Mouse (Mus musculus) thymus, adult 2 months (tissue): Measurements from ENCODE around the gene Asap3. TPM values are rescaled to one million over a fixed set of nuclear protein-coding genes. Genes with fewer than 3 reads are reported as not detected.
A peak's percentile ranks its signal among the peaks of the same experiment; 100 is the strongest.

Experiments
- DNase-seq: peaks from one replicate; pipeline ENCODE4 v3.0.0; 2021
- H3K27ac ChIP-seq: fragments of 200-500 bp; 2 replicates; pipeline ENCODE4 v1.5.1; 2012; ENCODE audit warnings: low read length, control low read depth; ENCODE audit not compliant: control insufficient read depth, insufficient read depth
- H3K27me3 ChIP-seq: fragments of 200-500 bp; 2 replicates; pipeline ENCODE4 v1.6.1; 2012; ENCODE audit warnings: mild to moderate bottlenecking, low read length, moderate library complexity, mixed read lengths; ENCODE audit not compliant: control insufficient read depth, insufficient read depth
- H3K36me3 ChIP-seq: fragments of 200-500 bp; 2 replicates; pipeline ENCODE4 v1.6.1; 2012; ENCODE audit warnings: mild to moderate bottlenecking, low read length, moderate library complexity; ENCODE audit not compliant: control insufficient read depth, insufficient read depth
- H3K4me1 ChIP-seq: fragments of 200-500 bp; replicated peaks from 2 replicates; pipeline ENCODE4 v1.6.1; 2012; ENCODE audit warnings: low read length; ENCODE audit not compliant: control insufficient read depth, insufficient read depth
- H3K4me3 ChIP-seq: fragments of 200-500 bp; 2 replicates; pipeline ENCODE4 v1.5.1; 2012; ENCODE audit warnings: mild to moderate bottlenecking, low read length, control low read depth, moderate library complexity; ENCODE audit not compliant: control insufficient read depth, insufficient read depth
- CTCF ChIP-seq: fragments of 200-500 bp; IDR thresholded peaks from 2 replicates; pipeline ENCODE4 v1.5.1; 2012; ENCODE audit warnings: mild to moderate bottlenecking, control low read depth, low read length, moderate library complexity, borderline replicate concordance; ENCODE audit not compliant: control insufficient read depth, poor library complexity, insufficient read depth; ENCODE audit errors: extremely low read depth
- POLR2A ChIP-seq: fragments of 200-500 bp; IDR thresholded peaks from 2 replicates; pipeline ENCODE4 v1.6.1; 2012; ENCODE audit warnings: mild to moderate bottlenecking, low read length, control low read depth, moderate library complexity; ENCODE audit not compliant: control insufficient read depth, poor library complexity, insufficient read depth; ENCODE audit errors: extremely low read depth
- WGBS: fragments of 180-500 bp; shearing (Covaris S2); methylation state at CpG from one replicate; pipeline ENCODE4 v1.1.7; 2018; 5-methylcytosine and 5-hydroxymethylcytosine counted together
- polyA plus RNA-seq: library from polyadenylated mRNA; depleted of rRNA; stranded (reverse); fragments of >200 nt; gene quantifications from 2 replicates; pipeline ENCODE4 v1.2.3, GENCODE M21; 2012

The Asap3 gene
- polyA plus RNA-seq, 1 experiment: 4.4 TPM

DNA sequence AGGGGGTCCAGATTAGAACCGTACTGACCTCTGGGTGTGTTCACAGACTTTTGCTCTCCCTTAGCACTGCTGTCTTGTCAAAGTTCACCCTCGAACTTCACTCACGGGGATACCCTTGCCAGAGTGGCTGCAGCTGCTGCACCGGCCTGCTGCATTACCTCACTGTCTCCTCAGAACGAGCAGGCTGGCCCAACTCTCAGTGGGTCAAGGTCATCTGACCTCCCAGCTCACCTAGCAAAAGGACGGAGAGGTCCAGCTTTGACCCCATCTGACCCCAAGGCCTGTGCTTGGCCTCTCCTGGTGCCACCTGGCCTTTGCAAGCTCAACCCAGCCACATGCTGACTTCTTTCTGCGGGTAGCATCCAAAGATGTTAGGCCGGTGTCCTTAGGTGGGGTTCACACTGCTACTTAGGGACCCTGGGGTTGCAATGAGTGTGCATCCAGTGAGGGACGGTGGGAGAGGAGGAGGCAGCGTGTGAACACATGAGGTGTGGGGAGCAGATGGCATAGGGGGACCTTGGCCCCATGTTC is 30.1 kb upstream of the Asap3 start:
- TF ChIP-seq CTCF (no peak), POLR2A (no peak)
- H3K36me3 ChIP-seq: no peaks in the 10 kb centered on the region
- 60% methylated on average over 10 of the region's 10 CpGs for WGBS
- peak; percentile 36 for DNase-seq
- peak overlapping the region; percentile 94 for H3K27ac ChIP-seq
- H3K4me3 ChIP-seq: peak overlapping the region; percentile 6
- H3K4me1 ChIP-seq: peaks cover 73% of the 10 kb centered on the region
- H3K27me3 ChIP-seq: no peaks in the 10 kb centered on the region

DNA sequence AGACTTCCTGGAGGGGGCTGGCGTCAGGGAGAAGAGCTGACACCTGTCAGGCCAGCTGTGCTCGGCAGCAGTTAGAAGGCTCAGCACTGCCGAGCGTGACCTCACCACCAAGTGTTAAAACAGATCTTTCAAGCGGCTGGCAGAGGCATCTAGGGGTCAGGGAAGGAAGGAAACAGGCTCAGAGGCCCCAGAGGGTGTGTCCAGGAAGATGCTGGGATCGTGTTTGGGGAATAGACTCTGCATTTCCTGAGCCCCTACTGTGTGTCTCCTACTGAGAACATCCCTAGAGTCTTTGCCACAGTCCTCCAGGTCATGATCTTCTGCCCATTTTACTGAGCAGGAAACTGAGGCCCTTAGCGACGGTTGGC is 28.9 kb upstream of the Asap3 start:
- no peaks in the 10 kb centered on the region for H3K27me3 ChIP-seq
- WGBS: 3% methylated on average over 8 of the region's 8 CpGs
- 0 out of 2 replicates have a peak, but pooled peaks have one; percentile 40 for TF ChIP-seq POLR2A
- TF ChIP-seq CTCF: no peak; the same call in 1 of the 2 replicates
- H3K36me3 ChIP-seq: no peaks in the 10 kb centered on the region
- H3K27ac ChIP-seq: peak overlapping the region; percentile 94
- DNase-seq: peak; percentile 77
- peaks cover 70% of the 10 kb centered on the region for H3K4me1 ChIP-seq
- H3K4me3 ChIP-seq: peak overlapping the region; percentile 25

DNA sequence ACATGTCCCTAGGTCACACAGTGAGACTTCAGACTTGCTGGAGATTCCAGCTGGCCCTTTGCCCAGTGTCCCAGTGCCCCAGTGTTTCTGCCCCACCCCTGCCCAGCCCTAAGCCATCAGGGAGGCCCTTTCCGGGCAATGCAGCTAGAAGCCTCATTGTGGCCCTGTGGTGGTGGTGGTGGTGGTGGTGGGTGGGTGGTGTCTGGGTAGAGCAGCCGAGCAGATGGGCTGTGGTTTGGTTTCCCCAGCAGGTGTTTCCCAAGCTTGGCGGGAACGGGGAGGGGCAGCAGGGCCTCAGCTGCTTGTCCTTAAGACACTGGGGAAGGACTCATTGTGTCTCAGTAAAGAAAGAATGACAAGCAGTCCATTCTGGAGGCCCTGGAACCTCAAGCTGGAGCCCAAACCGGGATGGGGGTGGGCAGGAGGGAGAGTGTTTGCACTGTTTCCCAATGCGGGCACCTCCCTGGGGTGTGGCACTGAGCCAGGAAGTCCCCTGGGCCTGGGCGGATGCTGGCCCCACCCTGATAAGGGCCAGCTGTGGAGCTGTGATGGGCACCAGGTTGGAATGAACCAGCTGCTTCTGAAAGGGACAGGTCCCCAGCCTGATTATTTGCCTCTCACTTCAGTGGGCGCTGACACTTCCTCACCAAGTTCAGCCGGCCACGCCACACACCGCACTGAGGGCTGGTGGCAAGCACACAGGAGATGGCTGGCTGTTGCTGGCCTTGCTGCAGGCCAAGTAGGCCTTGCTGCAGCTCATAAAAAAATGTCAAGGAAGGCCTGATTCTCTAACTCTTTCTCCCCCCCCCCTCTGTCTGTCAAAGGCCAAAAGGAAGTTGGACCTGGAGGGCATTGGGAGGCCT is 28.3 kb upstream of the Asap3 start:
- Histone ChIP-seq H3K4me3 (peak overlapping the region; percentile 39), H3K27ac (peak overlapping the region; percentile 94), H3K27me3 (no peaks in the 10 kb centered on the region), H3K4me1 (peaks cover 70% of the 10 kb centered on the region), H3K36me3 (no peaks in the 10 kb centered on the region)
- no peak for TF ChIP-seq POLR2A
- TF ChIP-seq CTCF: no peak; the same call in 1 of the 2 replicates
- 3% methylated on average over 11 of the region's 11 CpGs for WGBS
- peak; percentile 85 for DNase-seq

- peak overlapping the region; percentile 39 for H3K4me3 ChIP-seq
- 12% methylated on average over 12 of the region's 12 CpGs for WGBS
- no peaks in the 10 kb centered on the region for H3K27me3 ChIP-seq
- 0 out of 2 replicates have a peak, but pooled peaks cover 4% of the 10 kb centered on the region for H3K36me3 ChIP-seq
- peak; percentile 49 for DNase-seq
- no peak for TF ChIP-seq CTCF
- TF ChIP-seq POLR2A: no peak
- peak overlapping the region; percentile 86 for H3K27ac ChIP-seq
- peaks cover 65% of the 10 kb centered on the region for H3K4me1 ChIP-seq
Measured at GRCm38 (mm10) chr4:136178475-136178921, 27.7 kb upstream of the Asap3 start.

GRCm38 (mm10) chr4:136179456-136179855 is 26.7 kb upstream of the Asap3 start:
- TF ChIP-seq POLR2A (no peak), CTCF (no peak)
- H3K27ac ChIP-seq: peak overlapping the region; percentile 86
- H3K27me3 ChIP-seq: no peaks in the 10 kb centered on the region
- 36% methylated on average over 7 of the region's 7 CpGs for WGBS
- DNase-seq: no peak
- peaks cover 9% of the 10 kb centered on the region; the same call in 1 of the 2 replicates for H3K36me3 ChIP-seq
- H3K4me3 ChIP-seq: peak overlapping the region; percentile 2; the same call in 1 of the 2 replicates
- H3K4me1 ChIP-seq: peaks cover 58% of the 10 kb centered on the region

- Histone ChIP-seq H3K36me3 (peaks cover 12% of the 10 kb centered on the region; the same call in 1 of the 2 replicates), H3K27ac (peak overlapping the region; percentile 86), H3K4me1 (peaks cover 54% of the 10 kb centered on the region), H3K4me3 (peak overlapping the region; percentile 53), H3K27me3 (no peaks in the 10 kb centered on the region)
- TF ChIP-seq POLR2A (no peak), CTCF (peak; percentile 96)
- DNase-seq: peak; percentile 94
- 21% methylated on average over 15 of the region's 15 CpGs for WGBS
Measured at GRCm38 (mm10) chr4:136179998-136180397, 26.2 kb upstream of the Asap3 start.
